Mouse (Mus musculus) G1E (cell line): ENCODE data around the gene Clic3.

Experiments
- CTCF ChIP-seq: IDR thresholded peaks from 2 replicates; pipeline ENCODE4 v1.5.1; 2012; ENCODE audit warnings: low read depth, low read length, inconsistent platforms, mixed read lengths
- GATA1 ChIP-seq: IDR thresholded peaks from 2 replicates; pipeline ENCODE4 v1.6.1; 2012; ENCODE audit warnings: borderline replicate concordance, low read length, inconsistent platforms, mixed read lengths
- POLR2AphosphoS5 ChIP-seq: IDR thresholded peaks from 2 replicates; pipeline ENCODE4 v1.6.1; 2012; ENCODE audit warnings: low read depth, low read length, inconsistent platforms; ENCODE audit not compliant: insufficient replicate concordance
- TAL1 ChIP-seq: conservative IDR thresholded peaks from 2 replicates; pipeline ENCODE4 v1.6.1; 2012; ENCODE audit warnings: low read depth, low read length, inconsistent platforms, mixed read lengths

- TF ChIP-seq GATA1 (no peak), CTCF (no peak), TAL1 (no peak), POLR2AphosphoS5 (no peak)
These were observed 23.1 kb downstream of the Clic3 start for GRCm38 (mm10) chr2:25479551-25480311.
